Mouse (Mus musculus): ENCODE measurements around the gene Fbf1. TPM values are rescaled to one million over a fixed set of nuclear protein-coding genes. Genes with fewer than 3 reads are reported as not detected.
"Not testable (repeated sequence)": the region's sequence is repeated elsewhere in the genome, so short reads cannot be mapped to it uniquely, and the experiment has no call there.

Gene Fbf1
- polyA plus RNA-seq, 1 experiment from 2014 or later, result 87.4 TPM

DNA sequence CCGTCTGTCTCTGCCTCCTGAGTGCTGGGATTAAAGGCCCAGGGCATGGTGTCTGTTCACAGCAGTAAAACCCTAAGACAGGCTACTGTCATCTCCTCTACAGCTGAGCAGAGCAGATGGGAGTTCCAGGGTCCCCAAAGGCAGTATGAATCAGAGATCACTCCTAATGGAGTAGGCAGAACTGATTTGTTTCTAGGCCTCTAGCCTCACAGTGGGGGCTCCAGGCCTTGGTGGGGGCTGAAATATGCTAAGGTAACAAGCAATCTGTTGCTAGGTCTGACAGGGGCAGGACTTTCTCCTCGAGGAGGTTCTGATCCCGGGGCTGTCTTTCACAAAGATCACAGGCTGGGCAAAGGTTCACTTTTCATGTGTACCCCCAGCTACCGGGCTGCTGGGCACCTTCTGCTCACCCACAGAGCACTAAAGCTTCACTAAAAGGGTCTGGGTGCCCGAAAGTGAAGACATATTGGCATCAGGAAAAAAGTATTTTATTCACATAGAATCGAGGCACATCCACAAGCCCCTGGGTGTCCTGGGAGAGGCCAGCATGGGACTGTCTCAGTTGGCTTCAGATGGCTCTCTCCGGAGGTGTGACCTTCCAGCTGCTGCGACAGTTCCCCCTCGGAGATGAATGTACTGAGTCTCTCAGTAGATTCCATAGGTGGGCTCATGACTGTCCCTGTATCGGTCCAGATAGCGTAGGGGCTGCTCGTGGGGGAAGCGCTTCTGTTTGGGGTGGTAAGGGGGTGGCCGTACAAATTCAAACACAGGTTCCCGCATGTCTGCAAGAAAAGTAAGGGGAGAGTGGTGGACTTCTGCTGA is 36.4 kb downstream of the Fbf1 start:
- 83% methylated on average over 15 of the region's 15 CpGs for WGBS
- peak overlapping the region; percentile 61 for H3K4me3 ChIP-seq (replicated peaks; ENCODE audit: low read length)

DNA sequence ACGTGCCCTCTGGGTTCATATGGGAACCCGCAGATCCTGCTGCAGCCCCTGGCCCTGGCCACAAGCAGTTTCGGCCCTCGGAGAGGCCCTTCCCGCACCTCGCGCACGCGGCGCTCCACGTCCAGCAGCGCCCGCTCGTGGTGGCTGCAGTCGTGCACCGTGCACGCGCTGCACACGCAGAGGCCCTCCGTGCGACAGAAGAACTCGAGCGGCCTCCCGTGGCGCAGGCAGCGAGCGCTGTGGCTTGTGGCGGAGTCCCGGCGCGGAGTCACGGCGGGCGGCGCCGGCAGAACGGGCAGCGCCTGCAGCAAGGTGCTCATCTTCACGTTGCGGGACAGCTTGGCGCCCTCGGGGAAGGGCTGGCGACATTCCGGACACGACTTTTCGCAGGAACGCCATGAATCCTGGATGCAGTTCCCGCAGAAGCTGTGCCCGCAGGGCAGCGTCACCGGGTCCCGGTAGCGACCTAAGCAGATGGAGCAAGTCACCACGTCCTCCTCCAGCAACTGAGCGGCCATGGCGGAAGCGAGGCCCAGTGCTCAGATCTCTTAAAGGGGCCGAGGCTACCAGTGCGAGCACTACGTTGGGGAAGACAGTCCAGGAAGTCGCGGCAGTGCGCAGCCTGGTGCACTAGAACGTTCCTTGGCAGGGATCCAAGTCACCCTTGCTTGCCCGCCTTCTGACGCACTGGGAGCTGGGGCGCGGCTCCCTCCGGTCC is 37.3 kb downstream of the Fbf1 start, which contains the start of gene Trim65:
Gene Trim65, minus strand, starts transcription at position 641 of the 718 bp plus-strand sequence.
- ATAC-seq, result peak; percentile 92
- Histone ChIP-seq H3K4me2 (ENCODE audit: low read length) (peak within 1 kb of the TSS; percentile 76), H3K27me3 (replicated peaks; ENCODE audit: control insufficient read depth, insufficient read depth, low read length) (no peaks in the 10 kb centered on the region), H3K4me1 (replicated peaks; ENCODE audit: control insufficient read depth, insufficient read depth, low read length) (peaks cover 23% of the 10 kb centered on the region), H3K9ac (replicated peaks; ENCODE audit: low read depth, low read length) (peak within 1 kb of the TSS; percentile 78), H3K4me3 (replicated peaks; ENCODE audit: low read length) (peak within 1 kb of the TSS; percentile 61), H3K9me3 (ENCODE audit: control insufficient read depth, low read length) (no peaks in the 10 kb centered on the region), H3K27ac (ENCODE audit: low read length) (peak within 1 kb of the TSS; percentile 88), H3K36me3 (ENCODE audit: control insufficient read depth, insufficient read depth) (no peaks in the 10 kb centered on the region; the same call in 1 of the 2 replicates)
- WGBS, result under 1% methylated on average over 69 of the region's 69 CpGs

More for the DNA sequence above, 36.4 kb downstream of the Fbf1 start:
- H3K36me3 ChIP-seq (ENCODE audit: control insufficient read depth, insufficient read depth), result no peaks in the 10 kb centered on the region; the same call in 1 of the 2 replicates
- peak overlapping the region; percentile 76 for H3K4me2 ChIP-seq (ENCODE audit: low read length)
- H3K9ac ChIP-seq (replicated peaks; ENCODE audit: low read depth, low read length), result no peak overlapping the region
- no peaks in the 10 kb centered on the region for H3K9me3 ChIP-seq (ENCODE audit: control insufficient read depth, low read length)
- no peak for ATAC-seq
- H3K27ac ChIP-seq (ENCODE audit: low read length), result no peak overlapping the region; the same call in 1 of the 2 replicates
- H3K27me3 ChIP-seq (replicated peaks; ENCODE audit: control insufficient read depth, insufficient read depth, low read length), result no peaks in the 10 kb centered on the region
- peaks cover 23% of the 10 kb centered on the region for H3K4me1 ChIP-seq (replicated peaks; ENCODE audit: control insufficient read depth, insufficient read depth, low read length)

DNA sequence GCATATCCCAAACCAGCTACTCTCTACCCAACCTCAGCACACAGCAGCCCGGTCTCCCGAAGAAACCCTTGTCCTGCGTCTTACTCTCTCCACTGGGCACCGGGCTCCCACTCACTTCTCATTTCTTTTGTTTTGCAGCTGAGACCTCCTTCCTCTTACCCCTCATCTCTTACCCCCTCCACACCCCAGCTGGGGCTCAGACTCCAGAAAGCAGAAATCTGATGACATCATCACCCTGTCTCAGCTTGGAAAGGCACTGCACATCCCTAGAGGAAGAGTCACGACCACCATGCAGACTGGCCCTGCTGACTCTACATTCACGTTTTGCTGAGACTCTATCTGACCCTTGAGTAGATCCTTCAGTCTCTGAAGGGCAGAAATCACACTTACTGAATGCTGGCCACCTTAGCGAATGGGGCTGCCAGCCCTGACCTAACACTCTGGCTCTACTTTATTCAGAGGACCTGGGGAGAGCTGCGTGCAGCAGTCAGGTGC is 37.9 kb downstream of the Fbf1 start:
- H3K4me3 ChIP-seq (replicated peaks; ENCODE audit: low read length), result peak overlapping the region; percentile 61
- peak overlapping the region; percentile 76 for H3K4me2 ChIP-seq (ENCODE audit: low read length)
- peak overlapping the region; percentile 88 for H3K27ac ChIP-seq (ENCODE audit: low read length)
- WGBS, result 38% methylated on average over 8 of the region's 8 CpGs
- peak; percentile 27 for ATAC-seq
- H3K27me3 ChIP-seq (replicated peaks; ENCODE audit: control insufficient read depth, insufficient read depth, low read length), result no peaks in the 10 kb centered on the region
- H3K9ac ChIP-seq (replicated peaks; ENCODE audit: low read depth, low read length), result peak overlapping the region; percentile 78
- no peaks in the 10 kb centered on the region; the same call in 1 of the 2 replicates for H3K36me3 ChIP-seq (ENCODE audit: control insufficient read depth, insufficient read depth)
- H3K9me3 ChIP-seq (ENCODE audit: control insufficient read depth, low read length), result no peaks in the 10 kb centered on the region
- peaks cover 23% of the 10 kb centered on the region for H3K4me1 ChIP-seq (replicated peaks; ENCODE audit: control insufficient read depth, insufficient read depth, low read length)

DNA sequence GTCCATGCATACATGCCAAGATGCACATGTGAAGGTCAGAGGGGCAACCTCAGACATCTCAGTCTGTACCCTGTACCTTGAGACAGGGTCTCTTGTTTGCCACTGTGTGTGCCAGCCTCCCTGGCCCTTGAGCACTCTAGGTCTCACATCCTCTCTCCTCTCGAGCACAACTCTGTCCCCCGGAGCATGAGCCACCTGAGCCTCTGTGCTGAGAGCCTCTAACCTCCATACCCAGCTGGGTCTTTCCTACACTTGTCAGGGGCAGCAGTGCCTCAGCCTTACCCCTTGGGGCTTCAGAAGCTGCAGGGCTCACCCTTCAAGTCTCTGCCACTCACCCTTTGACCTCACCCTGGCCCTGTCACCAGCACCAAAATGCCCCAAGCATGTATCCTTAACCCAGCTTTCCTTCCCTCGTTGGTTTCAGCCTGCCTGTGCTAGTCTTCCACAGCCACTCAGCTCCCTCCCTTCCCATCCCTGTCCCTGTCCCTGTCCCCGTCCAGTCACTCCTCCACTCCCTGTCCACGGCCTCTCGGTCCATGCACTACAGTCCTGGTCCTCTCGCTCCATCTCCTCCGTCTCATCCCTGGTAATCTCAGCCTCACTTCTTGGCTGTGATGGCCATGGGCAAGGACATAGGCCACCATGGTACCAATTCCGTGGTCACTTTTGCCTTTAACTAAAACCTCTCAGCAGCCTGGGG is 38.7 kb downstream of the Fbf1 start:
- no peak overlapping the region for H3K4me2 ChIP-seq (ENCODE audit: low read length)
- no peak overlapping the region for H3K4me3 ChIP-seq (replicated peaks; ENCODE audit: low read length)
- no peak overlapping the region; the same call in 1 of the 2 replicates for H3K9ac ChIP-seq (replicated peaks; ENCODE audit: low read depth, low read length)
- 82% methylated on average over 9 of the region's 9 CpGs for WGBS
- H3K27me3 ChIP-seq (replicated peaks; ENCODE audit: control insufficient read depth, insufficient read depth, low read length), result no peaks in the 10 kb centered on the region
- no peak overlapping the region for H3K27ac ChIP-seq (ENCODE audit: low read length)
- ATAC-seq, result no peak
- no peaks in the 10 kb centered on the region; the same call in 1 of the 2 replicates for H3K36me3 ChIP-seq (ENCODE audit: control insufficient read depth, insufficient read depth)
- peaks cover 23% of the 10 kb centered on the region for H3K4me1 ChIP-seq (replicated peaks; ENCODE audit: control insufficient read depth, insufficient read depth, low read length)
- H3K9me3 ChIP-seq (ENCODE audit: control insufficient read depth, low read length), result no peaks in the 10 kb centered on the region

DNA sequence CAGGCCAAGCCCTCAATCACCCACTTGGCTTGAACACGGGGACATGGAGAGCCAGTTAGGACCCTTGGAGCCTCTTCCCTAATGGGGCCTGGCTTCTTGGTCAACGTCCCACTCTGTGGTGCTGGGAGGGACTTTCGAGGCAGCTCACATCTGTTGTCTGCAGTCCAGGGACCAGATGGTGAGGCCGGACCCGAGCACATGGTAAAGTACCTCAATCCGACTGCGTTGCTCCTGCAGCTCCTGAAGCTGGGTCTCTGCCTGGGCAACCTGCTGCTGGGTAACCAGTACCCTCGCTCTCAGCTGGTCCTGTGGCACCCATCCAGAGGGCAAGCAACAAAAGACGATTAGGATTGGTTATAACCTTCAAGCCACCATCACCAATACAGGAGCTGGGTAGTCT is 40.0 kb downstream of the Fbf1 start:
- no peak overlapping the region for H3K4me3 ChIP-seq (replicated peaks; ENCODE audit: low read length)
- no peak overlapping the region for H3K27ac ChIP-seq (ENCODE audit: low read length)
- no peak for ATAC-seq
- 66% methylated on average over 9 of the region's 9 CpGs for WGBS
- H3K9me3 ChIP-seq (ENCODE audit: control insufficient read depth, low read length), result no peaks in the 10 kb centered on the region
- no peaks in the 10 kb centered on the region for H3K27me3 ChIP-seq (replicated peaks; ENCODE audit: control insufficient read depth, insufficient read depth, low read length)
- H3K4me1 ChIP-seq (replicated peaks; ENCODE audit: control insufficient read depth, insufficient read depth, low read length), result peaks cover 23% of the 10 kb centered on the region
- H3K9ac ChIP-seq (replicated peaks; ENCODE audit: low read depth, low read length), result no peak overlapping the region
- no peaks in the 10 kb centered on the region; the same call in 1 of the 2 replicates for H3K36me3 ChIP-seq (ENCODE audit: control insufficient read depth, insufficient read depth)
- no peak overlapping the region for H3K4me2 ChIP-seq (ENCODE audit: low read length)

DNA sequence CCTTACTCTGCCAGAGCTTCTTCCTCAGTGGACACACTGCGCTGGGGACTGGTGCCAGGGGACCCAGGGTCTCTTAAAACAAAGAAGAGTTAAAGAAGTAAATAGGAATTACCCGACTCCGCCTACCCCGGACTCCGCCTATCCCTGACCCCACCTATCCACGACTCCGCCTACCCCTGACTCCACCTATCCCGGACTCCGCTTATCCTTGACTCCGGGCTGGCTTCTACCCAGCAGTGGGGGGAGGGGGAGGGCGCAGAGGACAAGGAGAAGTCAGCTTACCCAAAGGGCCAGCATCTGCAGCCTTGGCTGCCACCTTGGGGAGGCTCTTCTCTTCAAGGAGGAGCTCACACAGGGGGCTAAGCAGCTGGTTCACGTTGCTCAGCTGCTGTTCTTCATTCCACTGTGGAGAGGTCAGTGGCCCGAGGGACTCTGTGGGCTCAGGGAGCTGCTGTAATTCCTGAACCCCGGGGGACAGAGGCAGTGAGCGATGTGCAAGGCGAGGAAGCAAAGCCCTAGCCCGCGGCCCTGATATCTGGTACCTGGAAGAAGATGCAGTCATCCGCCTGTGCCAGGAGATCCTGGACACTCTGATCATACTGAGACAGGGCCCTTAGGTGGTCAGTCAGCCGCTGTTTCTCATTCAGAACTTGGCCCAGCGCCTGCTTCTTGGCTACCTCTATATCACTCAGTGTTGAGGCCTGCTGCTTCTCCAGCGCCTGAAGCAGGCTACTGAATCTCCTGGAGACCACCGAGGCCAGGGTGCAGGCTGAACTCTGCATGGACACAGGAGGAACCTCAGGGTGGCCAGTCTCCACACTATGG is 40.6 kb downstream of the Fbf1 start, which contains the start of gene Trim47:
Gene Trim47, minus strand, starts transcription at position 55 of the 825 bp plus-strand sequence.
- H3K9ac ChIP-seq (replicated peaks; ENCODE audit: low read depth, low read length), result no peak within 1 kb of the TSS
- no peaks in the 10 kb centered on the region for H3K27me3 ChIP-seq (replicated peaks; ENCODE audit: control insufficient read depth, insufficient read depth, low read length)
- H3K36me3 ChIP-seq (ENCODE audit: control insufficient read depth, insufficient read depth), result no peaks in the 10 kb centered on the region; the same call in 1 of the 2 replicates
- WGBS, result 25% methylated on average over 23 of the region's 23 CpGs
- no peak within 1 kb of the TSS for H3K4me2 ChIP-seq (ENCODE audit: low read length)
- no peak within 1 kb of the TSS for H3K4me3 ChIP-seq (replicated peaks; ENCODE audit: low read length)
- H3K4me1 ChIP-seq (replicated peaks; ENCODE audit: control insufficient read depth, insufficient read depth, low read length), result peaks cover 23% of the 10 kb centered on the region
- H3K27ac ChIP-seq (ENCODE audit: low read length), result no peak within 1 kb of the TSS
- no peak for ATAC-seq
- H3K9me3 ChIP-seq (ENCODE audit: control insufficient read depth, low read length), result no peaks in the 10 kb centered on the region

DNA sequence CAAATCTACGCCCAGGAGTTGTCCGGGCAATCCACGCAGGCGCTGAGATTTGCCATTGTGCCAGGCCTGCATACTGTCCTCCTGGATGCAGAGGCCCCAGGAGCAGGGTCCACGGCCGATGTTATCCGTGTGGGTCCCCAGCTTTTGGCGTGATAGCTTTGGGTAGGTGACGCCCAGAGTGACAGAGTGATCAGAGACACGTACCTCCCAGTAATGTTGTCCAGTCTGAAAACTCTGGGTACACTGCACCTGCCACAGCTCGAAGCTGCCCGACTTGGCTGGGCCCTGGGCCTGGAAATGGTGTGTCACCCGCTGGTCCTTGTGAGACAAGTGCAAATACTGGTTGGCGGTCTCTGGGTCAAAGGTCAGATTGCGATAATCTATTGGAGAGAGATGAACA is 41.7 kb downstream of the Fbf1 start:
- Histone ChIP-seq H3K9me3 (ENCODE audit: control insufficient read depth, low read length) (no peaks in the 10 kb centered on the region), H3K9ac (replicated peaks; ENCODE audit: low read depth, low read length) (no peak overlapping the region), H3K27me3 (replicated peaks; ENCODE audit: control insufficient read depth, insufficient read depth, low read length) (no peaks in the 10 kb centered on the region), H3K4me2 (ENCODE audit: low read length) (no peak overlapping the region), H3K27ac (ENCODE audit: low read length) (no peak overlapping the region), H3K36me3 (ENCODE audit: control insufficient read depth, insufficient read depth) (no peaks in the 10 kb centered on the region), H3K4me1 (replicated peaks; ENCODE audit: control insufficient read depth, insufficient read depth, low read length) (peaks cover 21% of the 10 kb centered on the region), H3K4me3 (replicated peaks; ENCODE audit: low read length) (no peak overlapping the region)
- ATAC-seq, result no peak
- 94% methylated on average over 15 of the region's 15 CpGs for WGBS

DNA sequence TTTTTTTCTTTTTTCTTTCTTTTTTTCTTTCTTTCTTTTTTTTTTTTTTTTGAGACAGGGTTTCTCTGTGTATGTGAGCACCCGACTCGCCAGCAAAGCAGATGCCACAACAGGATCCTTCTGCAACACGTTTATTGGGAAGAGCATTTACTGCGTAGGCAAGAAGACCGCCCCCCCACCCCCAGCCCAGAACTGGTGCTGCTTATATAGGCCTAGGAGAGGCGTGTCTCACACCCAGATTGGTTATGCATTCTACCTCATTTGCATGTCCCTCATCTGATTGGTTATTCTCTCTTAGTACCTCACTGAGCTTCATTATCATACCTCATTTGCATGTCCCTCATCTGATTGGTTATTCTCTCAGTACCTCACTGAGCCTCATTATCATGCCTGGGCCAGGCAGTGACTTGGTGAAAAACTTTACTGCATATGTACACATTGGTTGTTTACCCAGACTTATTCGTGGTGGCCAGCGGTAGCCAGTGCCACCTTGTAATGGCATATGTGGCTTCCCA is 46.2 kb downstream of the Fbf1 start:
- 89% methylated on average over 8 of the region's 8 CpGs for WGBS
- not testable (repeated sequence) for H3K27ac ChIP-seq (ENCODE audit: low read length); H3K4me3 ChIP-seq (replicated peaks; ENCODE audit: low read length); H3K4me2 ChIP-seq (ENCODE audit: low read length); H3K9ac ChIP-seq (replicated peaks; ENCODE audit: low read depth, low read length); H3K4me1 ChIP-seq (replicated peaks; ENCODE audit: control insufficient read depth, insufficient read depth, low read length); ATAC-seq; H3K36me3 ChIP-seq (ENCODE audit: control insufficient read depth, insufficient read depth); H3K9me3 ChIP-seq (ENCODE audit: control insufficient read depth, low read length); H3K27me3 ChIP-seq (replicated peaks; ENCODE audit: control insufficient read depth, insufficient read depth, low read length)
